Mouse (Mus musculus) lung, postnatal 0 days (tissue): ENCODE measurements at regions not wholly inside any gene's neighbourhood (a gene's known extent, or its start where the extent isn't known, plus 50 kb on each side); places are given as distances from the start of the nearest gene placed in this dataset.

Source experiments
- ATAC-seq: fragments of 200-750 bp; cut with Nextera tagmentation; 2 replicates; pipeline ENCODE4 v1.8.0; 2017; ENCODE audit warnings: moderate library complexity
- DNase-seq: peaks from one replicate; pipeline ENCODE4 v3.0.0-alpha.2; 2016; ENCODE audit warnings: low spot score
- H3K27ac ChIP-seq: fragments of 300-500 bp; sonication (generic); 2 replicates; pipeline ENCODE4 v1.5.1; 2014; ENCODE audit warnings: antibody characterized with exemption, mild to moderate bottlenecking, low read length, mixed read lengths
- H3K27me3 ChIP-seq: fragments of 300-500 bp; sonication (generic); replicated peaks from 2 replicates; pipeline ENCODE4 v1.6.1; 2014; ENCODE audit warnings: low read length, mixed read lengths; ENCODE audit not compliant: insufficient read depth
- H3K36me3 ChIP-seq: fragments of 300-500 bp; sonication (generic); 2 replicates; pipeline ENCODE4 v1.6.1; 2014; ENCODE audit warnings: low read length, mixed read lengths; ENCODE audit not compliant: insufficient read depth
- H3K4me1 ChIP-seq: fragments of 300-500 bp; sonication (generic); 2 replicates; pipeline ENCODE4 v1.6.1; 2014; ENCODE audit warnings: antibody characterized with exemption, low read depth, low read length, mixed read lengths; ENCODE audit not compliant: insufficient read depth
- H3K4me2 ChIP-seq: fragments of 300-500 bp; sonication (generic); replicated peaks from 2 replicates; pipeline ENCODE4 v1.6.1; 2014; ENCODE audit warnings: low read depth, mild to moderate bottlenecking, low read length, moderate library complexity, mixed read lengths
- H3K4me3 ChIP-seq: fragments of 300-500 bp; sonication (generic); 2 replicates; pipeline ENCODE4 v1.5.1; 2014; ENCODE audit warnings: low read depth, low read length
- H3K9ac ChIP-seq: fragments of 300-500 bp; sonication (generic); replicated peaks from 2 replicates; pipeline ENCODE4 v1.6.1; 2014; ENCODE audit warnings: low read depth, mild to moderate bottlenecking
- H3K9me3 ChIP-seq: fragments of 300-500 bp; sonication (generic); 2 replicates; pipeline ENCODE4 v1.6.1; 2016; ENCODE audit warnings: low read length, mixed read lengths
- CTCF ChIP-seq: IDR thresholded peaks from 2 replicates; pipeline ENCODE4 v1.5.1; 2016; ENCODE audit warnings: antibody characterized with exemption, mild to moderate bottlenecking
- EP300 ChIP-seq: IDR thresholded peaks from 2 replicates; pipeline ENCODE4 v1.6.1; 2016; ENCODE audit warnings: antibody characterized with exemption, mild to moderate bottlenecking, control low read depth
- WGBS: fragments of 180-500 bp; shearing (Covaris S2); extraction: QIAGEN DNeasy Blood & Tissue Kit; methylation state at CpG from one replicate; pipeline ENCODE4 v1.1.7; 2014; 5-methylcytosine and 5-hydroxymethylcytosine counted together

- ATAC-seq (no peak), DNase-seq (no peak)
- H3K27ac ChIP-seq, result no peak overlapping the region
- H3K27me3 ChIP-seq, result no peaks in the 10 kb centered on the region
- H3K9me3 ChIP-seq, result no peaks in the 10 kb centered on the region
- H3K36me3 ChIP-seq, result no peaks in the 10 kb centered on the region
- no peak overlapping the region for H3K4me3 ChIP-seq
- no peak overlapping the region for H3K4me2 ChIP-seq
- TF ChIP-seq CTCF (no peak), EP300 (no peak)
- 79% methylated on average over 10 of the region's 10 CpGs for WGBS
- no peak overlapping the region for H3K9ac ChIP-seq
- H3K4me1 ChIP-seq, result no peaks in the 10 kb centered on the region
Measured at GRCm38 (mm10) chr13:45301191-45301905, 88.2 kb upstream of the Mylip start.

- H3K4me1 ChIP-seq, result no peaks in the 10 kb centered on the region
- H3K27ac ChIP-seq, result no peak overlapping the region
- TF ChIP-seq CTCF (no peak), EP300 (no peak)
- H3K27me3 ChIP-seq, result no peaks in the 10 kb centered on the region
- H3K4me3 ChIP-seq, result no peak overlapping the region
- H3K36me3 ChIP-seq, result no peaks in the 10 kb centered on the region
- WGBS, result 73% methylated on average over 6 of the region's 6 CpGs
- no peak for DNase-seq
- H3K9me3 ChIP-seq, result no peaks in the 10 kb centered on the region
- no peak for ATAC-seq
- H3K9ac ChIP-seq, result no peak overlapping the region
- no peak overlapping the region for H3K4me2 ChIP-seq
Measured at GRCm38 (mm10) chr13:45302796-45303195, 86.7 kb upstream of the Mylip start.

- TF ChIP-seq EP300 (no peak), CTCF (no peak)
- DNase-seq (no peak), ATAC-seq (no peak)
- Histone ChIP-seq H3K27ac (no peak overlapping the region), H3K9ac (no peak overlapping the region), H3K4me2 (no peak overlapping the region), H3K36me3 (no peaks in the 10 kb centered on the region), H3K27me3 (no peaks in the 10 kb centered on the region), H3K4me3 (no peak overlapping the region), H3K4me1 (no peaks in the 10 kb centered on the region), H3K9me3 (no peaks in the 10 kb centered on the region)
- WGBS, result 69% methylated on average over 5 of the region's 5 CpGs
Measured at GRCm38 (mm10) chr13:45306177-45306576, 83.4 kb upstream of the Mylip start.

- Histone ChIP-seq H3K9me3 (no peaks in the 10 kb centered on the region), H3K36me3 (no peaks in the 10 kb centered on the region), H3K4me3 (no peak overlapping the region), H3K4me1 (no peaks in the 10 kb centered on the region), H3K27ac (no peak overlapping the region), H3K9ac (no peak overlapping the region), H3K27me3 (no peaks in the 10 kb centered on the region), H3K4me2 (no peak overlapping the region)
- ATAC-seq (no peak), DNase-seq (no peak)
- 86% methylated on average over 3 of the region's 3 CpGs for WGBS
- no peak for TF ChIP-seq CTCF
- TF ChIP-seq EP300, result no peak
Measured at GRCm38 (mm10) chr13:45307226-45307625, 82.3 kb upstream of the Mylip start.

GRCm38 (mm10) chr13:45319646-45320045, 69.9 kb upstream of the Mylip start:
- H3K4me2 ChIP-seq, result no peak overlapping the region
- H3K4me3 ChIP-seq, result no peak overlapping the region
- no peaks in the 10 kb centered on the region for H3K9me3 ChIP-seq
- H3K36me3 ChIP-seq, result no peaks in the 10 kb centered on the region
- no peak overlapping the region for H3K27ac ChIP-seq
- no peaks in the 10 kb centered on the region for H3K27me3 ChIP-seq
- DNase-seq (no peak), ATAC-seq (no peak)
- WGBS, result 95% methylated on average over 6 of the region's 6 CpGs
- TF ChIP-seq EP300 (no peak), CTCF (no peak)
- no peak overlapping the region for H3K9ac ChIP-seq
- H3K4me1 ChIP-seq, result no peaks in the 10 kb centered on the region

- no peak overlapping the region for H3K4me3 ChIP-seq
- TF ChIP-seq EP300, result no peak
- TF ChIP-seq CTCF, result no peak
- ATAC-seq (no peak), DNase-seq (no peak)
- 66% methylated on average over 7 of the region's 7 CpGs for WGBS
- H3K27ac ChIP-seq, result no peak overlapping the region
- no peak overlapping the region for H3K4me2 ChIP-seq
- no peaks in the 10 kb centered on the region for H3K27me3 ChIP-seq
- H3K36me3 ChIP-seq, result no peaks in the 10 kb centered on the region
- H3K9me3 ChIP-seq, result no peaks in the 10 kb centered on the region
- no peak overlapping the region for H3K9ac ChIP-seq
- no peaks in the 10 kb centered on the region for H3K4me1 ChIP-seq
Measured at GRCm38 (mm10) chr13:45325736-45326293, 63.7 kb upstream of the Mylip start.
